Mouse (Mus musculus): ENCODE data around the gene Gpr15. TPM values are rescaled to one million over a fixed set of nuclear protein-coding genes. Genes with fewer than 3 reads are reported as not detected.

Gene Gpr15
- total RNA-seq (2021): not detected

- DNase-seq: no peak
Measured at GRCm38 (mm10) chr16:58718666-58719120, at the start of gene Gpr15. Gene Gpr15 (minus strand): TSS chr16:58719070.

DNA sequence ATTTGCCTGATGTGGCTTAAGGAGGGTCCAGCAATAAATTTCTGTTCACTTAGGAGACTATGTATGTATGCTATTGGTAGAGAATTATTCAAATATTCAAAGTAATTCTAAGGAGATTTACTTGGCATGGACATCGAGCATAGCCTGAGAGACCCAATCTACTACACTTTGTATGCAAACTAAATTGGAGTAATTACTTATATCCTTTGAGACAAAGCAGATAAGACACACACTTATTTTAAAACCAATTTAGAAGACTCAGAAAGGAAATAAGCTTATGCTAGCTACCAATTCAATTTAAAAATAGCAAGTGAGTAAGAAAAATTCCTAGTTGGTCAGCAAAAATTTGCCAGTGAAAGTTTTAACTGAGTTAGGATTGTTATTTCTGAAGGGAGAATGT is 44.2 kb upstream of the Gpr15 start, which contains the start of gene Olfr172:
Gene Olfr172 (minus strand): TSS at position 101 of the 400 bp plus-strand sequence.
- DNase-seq: no peak

DNA sequence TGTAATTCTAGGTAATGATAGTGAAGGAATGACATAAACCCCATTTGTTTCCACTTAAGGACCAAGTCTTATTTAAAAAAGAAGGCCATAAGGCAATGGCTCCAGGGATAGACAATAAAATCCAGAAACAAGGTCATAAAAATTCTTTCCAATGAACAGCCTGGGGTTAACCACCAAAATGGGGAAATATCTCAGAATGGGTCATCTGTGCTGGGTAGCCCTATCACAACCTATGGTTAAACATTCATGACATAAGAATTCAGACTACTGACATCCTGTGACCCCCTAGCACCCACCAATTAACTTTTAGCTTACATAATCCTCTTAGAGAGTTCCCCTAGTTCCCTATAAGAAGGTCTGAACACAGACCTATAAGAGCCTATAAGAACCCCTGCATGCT is 37.3 kb upstream of the Gpr15 start:
- no peak for DNase-seq

GRCm38 (mm10) chr16:58751314-58751713 is 32.4 kb upstream of the Gpr15 start:
- no peak for DNase-seq

- no peak for DNase-seq
Measured at GRCm38 (mm10) chr16:58746715-58747114, 27.8 kb upstream of the Gpr15 start.

- no peak for DNase-seq
Measured at GRCm38 (mm10) chr16:58740751-58741150, 21.9 kb upstream of the Gpr15 start.

- no peak for DNase-seq
Measured at GRCm38 (mm10) chr16:58738800-58739199, 19.9 kb upstream of the Gpr15 start.

DNA sequence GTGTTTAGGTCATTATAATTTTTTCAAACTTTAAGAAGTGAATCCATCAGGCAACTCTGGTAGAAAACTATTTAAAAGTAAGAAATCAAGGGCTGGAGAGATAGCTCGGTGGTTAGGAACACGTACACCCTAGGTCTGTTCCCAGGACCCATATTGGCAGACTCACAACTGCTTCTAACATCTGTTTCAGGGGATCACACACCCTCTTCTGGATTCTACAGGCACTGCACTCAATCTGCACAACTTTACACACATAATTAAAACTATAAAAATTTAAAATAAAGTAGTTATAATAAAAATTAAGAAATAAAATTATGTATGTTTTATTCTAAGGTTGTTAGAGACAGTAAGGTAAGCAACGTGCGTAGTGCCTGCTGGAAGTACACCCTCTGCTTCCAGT is 19.3 kb upstream of the Gpr15 start:
- DNase-seq: no peak

- no peak for DNase-seq
Measured at GRCm38 (mm10) chr16:58728176-58728671, 9.4 kb upstream of the Gpr15 start.

- DNase-seq: peak; percentile 96
Measured at GRCm38 (mm10) chr16:58727477-58728131, 8.7 kb upstream of the Gpr15 start, which contains the start of gene Cldnd1. Gene Cldnd1 (plus strand): TSS chr16:58727910.

- DNase-seq: no peak
Measured at GRCm38 (mm10) chr16:58726680-58727476, 8.0 kb upstream of the Gpr15 start.

- DNase-seq: no peak
Measured at GRCm38 (mm10) chr16:58722292-58722691, 3.4 kb upstream of the Gpr15 start.

DNA sequence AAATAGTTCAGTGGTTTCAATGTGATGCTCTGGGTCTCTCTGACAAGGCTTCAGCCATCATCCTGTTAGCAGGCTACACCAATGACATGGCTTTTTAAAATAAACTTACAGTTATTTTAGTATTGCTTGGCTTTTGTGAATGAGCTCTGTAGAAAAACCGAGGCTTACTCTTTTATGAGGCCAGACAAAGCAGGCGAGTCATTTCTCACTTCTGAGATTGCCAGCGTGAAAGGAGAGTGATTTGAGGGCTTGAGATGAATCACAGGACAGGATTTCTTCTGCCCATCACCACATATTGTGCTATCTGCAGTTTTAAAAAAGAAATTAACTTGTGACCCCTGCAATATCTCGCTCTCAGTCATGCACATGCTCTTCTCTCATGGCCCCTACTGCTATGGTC is 3.9 kb downstream of the Gpr15 start:
- no peak for DNase-seq

- no peak for DNase-seq
Measured at GRCm38 (mm10) chr16:58713128-58713527, 5.7 kb downstream of the Gpr15 start.

GRCm38 (mm10) chr16:58712221-58712620 is 6.6 kb downstream of the Gpr15 start:
- no peak for DNase-seq

DNA sequence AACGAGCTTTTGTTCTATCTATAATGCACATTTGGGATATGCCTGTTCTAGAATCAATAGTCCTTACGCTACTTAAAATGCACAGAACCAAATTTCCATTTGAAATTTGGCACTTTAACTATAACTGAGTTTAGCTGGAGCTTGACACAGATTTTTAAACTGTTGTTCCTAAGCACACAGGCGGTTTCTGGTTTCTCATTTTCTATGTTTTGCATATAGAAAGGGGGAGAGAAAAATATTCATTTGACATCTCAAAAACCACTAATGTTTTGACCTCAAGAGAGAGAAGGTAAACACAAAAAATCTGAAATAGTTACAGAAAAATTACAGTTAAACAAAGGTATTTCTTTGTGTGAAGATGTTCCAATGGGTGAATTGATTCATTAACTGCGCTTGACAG is 9.3 kb downstream of the Gpr15 start:
- DNase-seq: no peak

- no peak for DNase-seq
Measured at GRCm38 (mm10) chr16:58708601-58709475, 10.0 kb downstream of the Gpr15 start.

DNA sequence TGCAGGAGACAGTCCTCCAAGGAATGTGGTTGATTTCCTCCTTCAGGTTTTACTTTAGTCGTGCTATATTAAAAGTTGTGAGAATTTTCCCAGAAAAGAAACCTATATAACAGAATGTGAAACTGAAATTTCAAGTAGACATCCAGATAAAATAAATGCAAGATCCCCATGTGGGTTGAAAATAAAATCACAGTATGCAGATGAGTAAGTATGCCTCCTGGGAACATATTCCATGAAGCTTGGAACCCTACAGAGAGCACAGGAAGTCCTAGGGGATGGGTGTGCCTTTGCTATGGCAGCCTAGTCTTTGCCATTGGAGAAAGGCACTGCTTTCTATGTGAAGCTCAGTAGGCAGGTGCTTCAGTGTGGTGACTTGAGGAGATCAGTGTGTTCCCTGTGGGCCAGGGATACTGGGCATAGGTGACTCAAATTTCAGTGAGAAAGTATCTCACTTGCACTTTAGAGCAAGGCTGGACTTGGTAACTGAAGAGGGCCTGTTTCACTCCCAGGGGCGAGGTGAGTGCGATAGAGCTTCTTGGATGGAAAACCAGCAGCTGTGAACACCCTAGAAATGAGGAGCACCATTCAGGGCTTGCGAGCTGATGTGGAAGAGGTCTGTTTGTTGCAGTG is 11.5 kb downstream of the Gpr15 start:
- no peak for DNase-seq

GRCm38 (mm10) chr16:58704999-58705398 is 13.9 kb downstream of the Gpr15 start:
- DNase-seq: no peak

DNA sequence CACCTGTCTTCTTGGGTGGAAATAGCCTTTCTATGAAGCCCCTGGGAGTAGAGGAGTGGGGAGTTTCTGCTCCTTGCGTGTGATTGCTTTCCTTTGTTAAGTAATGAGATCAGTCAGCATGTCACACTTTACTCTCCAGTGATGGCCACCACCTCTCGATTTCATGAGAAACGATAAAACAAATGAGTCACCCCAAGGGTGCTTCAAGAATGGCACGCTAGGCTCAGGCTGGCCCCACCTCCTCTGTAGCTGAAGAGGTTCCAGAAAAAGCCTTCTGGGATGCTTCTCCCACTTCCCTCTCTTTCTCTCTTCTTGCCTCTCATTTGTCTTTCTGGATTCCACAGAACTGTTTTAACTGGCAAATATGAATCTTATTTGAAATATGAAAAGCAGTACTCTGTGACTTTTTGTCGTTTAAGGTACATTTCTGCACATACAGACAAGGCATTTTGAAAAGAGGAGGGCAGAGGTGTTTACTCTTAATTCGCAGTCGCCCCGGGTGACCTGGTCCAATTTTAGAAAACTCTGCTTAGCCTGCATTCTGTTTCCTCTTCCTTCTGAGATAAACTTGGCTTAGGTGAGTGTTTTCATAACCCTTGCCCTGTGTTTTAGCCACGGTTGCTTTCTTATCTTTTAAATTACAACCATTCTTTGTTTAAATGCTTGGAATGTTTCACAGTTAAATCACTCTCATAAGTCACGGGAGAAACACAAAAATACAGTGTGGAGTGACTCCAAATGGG is 15.3 kb downstream of the Gpr15 start:
- DNase-seq: no peak

GRCm38 (mm10) chr16:58702329-58702932 is 16.4 kb downstream of the Gpr15 start:
- DNase-seq: no peak

Measured in heart, postnatal 4 days (tissue).